Mouse (Mus musculus): ENCODE measurements around the gene Gnai2.

- TF ChIP-seq POLR2A (IDR thresholded peaks at IDR 0.05; ENCODE audit: insufficient read depth, low read length) = no peak
- no peak for TF ChIP-seq CTCF (IDR thresholded peaks at IDR 0.05; ENCODE audit: low read depth, low read length)
These were observed 6.5 kb upstream of the Gnai2 start for GRCm38 (mm10) chr9:107641666-107642065.

All from ES-Bruce4 (cell line).